Mouse (Mus musculus) CH12.LX (cell line): Measurements from ENCODE around the gene Rrp1.

Experiments
- BHLHE40 ChIP-seq: IDR thresholded peaks from 2 replicates; pipeline ENCODE4 v1.6.1; 2011; ENCODE audit warnings: mild to moderate bottlenecking, low read depth, low read length, improper control_type of control experiment
- CTCF ChIP-seq, 2 experiments: IDR thresholded peaks in 1 of 2; conservative IDR thresholded peaks in 1 of 2; 2 replicates each; pipeline ENCODE4 v1.5.1; 2011 to 2012; ENCODE audit warnings: low read depth in 2 of 2, low read length in 2 of 2, improper control_type of control experiment in 1 of 2, inconsistent platforms in 1 of 2, mild to moderate bottlenecking in 1 of 2, moderate library complexity in 1 of 2
- E2F4 ChIP-seq: IDR thresholded peaks from 2 replicates; pipeline ENCODE4 v1.6.1; 2011; ENCODE audit warnings: low read depth, low read length, improper control_type of control experiment; ENCODE audit not compliant: insufficient replicate concordance
- EP300 ChIP-seq: IDR thresholded peaks from 2 replicates; pipeline ENCODE4 v1.6.1; 2011; ENCODE audit warnings: low read length, improper control_type of control experiment
- HCFC1 ChIP-seq: IDR thresholded peaks from 2 replicates; pipeline ENCODE4 v1.6.1; 2012; ENCODE audit warnings: low read depth, mild to moderate bottlenecking, inconsistent platforms, low read length, improper control_type of control experiment
- MEF2A ChIP-seq: IDR thresholded peaks from 2 replicates; pipeline ENCODE4 v1.6.1; 2014; ENCODE audit warnings: low read depth, mild to moderate bottlenecking, inconsistent platforms, low read length, improper control_type of control experiment, borderline replicate concordance
- POLR2A ChIP-seq: IDR thresholded peaks from 2 replicates; pipeline ENCODE4 v1.6.1; 2011; ENCODE audit warnings: low read depth, mild to moderate bottlenecking, improper control_type of control experiment, low read length
- ZNF384 ChIP-seq: IDR thresholded peaks from 2 replicates; pipeline ENCODE4 v1.6.1; 2012; ENCODE audit warnings: low read depth, low read length, improper control_type of control experiment, inconsistent platforms

DNA sequence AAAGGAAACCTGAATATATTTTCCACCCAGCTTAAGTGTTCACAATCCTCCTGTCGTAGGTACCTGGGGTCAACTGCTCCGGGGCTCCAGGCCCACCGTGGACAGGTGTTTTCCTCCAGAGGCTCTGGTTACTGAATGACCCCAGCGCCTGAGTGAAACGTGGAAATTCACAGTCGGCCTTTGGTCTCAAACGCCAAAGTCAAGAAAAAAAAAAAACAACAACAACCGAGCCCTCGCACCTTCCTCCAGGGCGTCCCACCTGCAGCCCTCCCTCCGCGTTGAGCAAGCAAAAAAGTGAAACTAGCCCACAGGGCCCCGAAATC is 61.3 kb downstream of the Rrp1 start:
- TF ChIP-seq CTCF (conservative IDR thresholded peaks at IDR 0.05 in 1 of 2, IDR thresholded peaks at IDR 0.05 in 1 of 2; ENCODE audit: low read depth in 2 of 2, low read length in 2 of 2) = no peak
- TF ChIP-seq MEF2A = no peak
- no peak for TF ChIP-seq HCFC1
- TF ChIP-seq EP300 = no peak
- no peak for TF ChIP-seq POLR2A
- TF ChIP-seq BHLHE40 = no peak
- peak; percentile 64 for TF ChIP-seq ZNF384
- TF ChIP-seq E2F4 = no peak
